Mouse (Mus musculus) C2C12 (cell line): ENCODE data around the gene Entpd1.

Source experiments
- CEBPB ChIP-seq: IDR thresholded peaks from one replicate; pipeline ENCODE4 v1.6.1; 2011; ENCODE audit warnings: low read depth, mild to moderate bottlenecking, control low read depth, moderate library complexity
- CTCF ChIP-seq: IDR thresholded peaks from one replicate; pipeline ENCODE4 v1.5.1; 2011; ENCODE audit not compliant: control insufficient read depth, insufficient read depth, insufficient read length
- FOSL1 ChIP-seq: IDR thresholded peaks from one replicate; pipeline ENCODE4 v1.8.0; 2011; ENCODE audit warnings: mild to moderate bottlenecking, low read length; ENCODE audit not compliant: poor library complexity, insufficient read depth, severe bottlenecking
- MAX ChIP-seq: IDR thresholded peaks from one replicate; pipeline ENCODE4 v1.6.1; 2011; ENCODE audit warnings: mild to moderate bottlenecking, control low read depth
- MYOD1 ChIP-seq: IDR thresholded peaks from one replicate; pipeline ENCODE4 v1.6.1; 2011; ENCODE audit warnings: low read depth; ENCODE audit not compliant: control insufficient read depth, insufficient read length
- MYOG ChIP-seq: IDR thresholded peaks from one replicate; pipeline ENCODE4 v1.6.1; 2011; ENCODE audit not compliant: control insufficient read depth, insufficient read length; ENCODE audit errors: extremely low read depth
- USF1 ChIP-seq: IDR thresholded peaks from one replicate; pipeline ENCODE4 v1.6.1; 2011; ENCODE audit warnings: low read depth, mild to moderate bottlenecking, control low read depth, moderate library complexity

- no peak for TF ChIP-seq CTCF
- TF ChIP-seq MYOD1 = no peak
- TF ChIP-seq CEBPB = no peak
- TF ChIP-seq FOSL1 = no peak
- TF ChIP-seq MYOG = no peak
- TF ChIP-seq MAX = no peak
- no peak for TF ChIP-seq USF1
Measured at GRCm38 (mm10) chr19:40738683-40739324, 126.6 kb downstream of the Entpd1 start.
